Mouse (Mus musculus) megakaryocyte, embryonic 14.5 days (primary cell): ENCODE results near the gene Gzmm. TPM values are rescaled to one million over a fixed set of nuclear protein-coding genes. Genes with fewer than 3 reads are reported as not detected.

Source experiments
- H3K27me3 ChIP-seq: replicated peaks from 2 replicates; pipeline ENCODE3; 2012; ENCODE audit warnings: inconsistent platforms
- H3K36me3 ChIP-seq: replicated peaks from 2 replicates; pipeline ENCODE3; 2012; ENCODE audit warnings: low read length, inconsistent platforms, mixed read lengths
- H3K4me1 ChIP-seq: 2 replicates; pipeline ENCODE4 v1.6.1; 2012; ENCODE audit warnings: inconsistent platforms
- H3K4me3 ChIP-seq: replicated peaks from 2 replicates; pipeline ENCODE3; 2012; ENCODE audit warnings: moderate library complexity, mild to moderate bottlenecking, inconsistent platforms
- H3K9me3 ChIP-seq: 2 replicates; pipeline ENCODE4 v1.6.1; 2012; ENCODE audit warnings: inconsistent platforms
- FLI1 ChIP-seq: IDR thresholded peaks from 2 replicates; pipeline ENCODE4 v1.6.1; 2012; ENCODE audit warnings: low read length, inconsistent platforms, mixed read lengths
- GATA1 ChIP-seq: IDR thresholded peaks from 3 replicates; pipeline ENCODE4 v1.6.1; 2012; ENCODE audit warnings: mixed read lengths, low read length, inconsistent platforms, borderline replicate concordance
- polyA plus RNA-seq: library from polyadenylated mRNA; stranded (reverse); fragments of >175 nt; gene quantifications from 2 replicates; pipeline ENCODE4 v1.2.3, GENCODE M21; 2012; ENCODE audit warnings: low replicate concordance; ENCODE audit not compliant: insufficient read depth

Gene Gzmm
- polyA plus RNA-seq, 1 experiment, result 2.2 TPM

GRCm38 (mm10) chr10:79743161-79743560 lies 54.3 kb downstream of the Gzmm start:
- H3K36me3 ChIP-seq, result peaks cover 63% of the 10 kb centered on the region
- H3K9me3 ChIP-seq, result no peaks in the 10 kb centered on the region

GRCm38 (mm10) chr10:79743650-79744365 lies 55.0 kb downstream of the Gzmm start:
- TF ChIP-seq FLI1 (no peak), GATA1 (no peak)
- Histone ChIP-seq H3K27me3 (no peaks in the 10 kb centered on the region), H3K9me3 (no peaks in the 10 kb centered on the region), H3K36me3 (peaks cover 57% of the 10 kb centered on the region), H3K4me1 (peaks cover 39% of the 10 kb centered on the region), H3K4me3 (no peak overlapping the region)

More at GRCm38 (mm10) chr10:79743161-79743560, 54.3 kb downstream of the Gzmm start:
- Histone ChIP-seq H3K27me3 (no peaks in the 10 kb centered on the region), H3K4me3 (no peak overlapping the region), H3K4me1 (peaks cover 37% of the 10 kb centered on the region)
- TF ChIP-seq FLI1 (no peak), GATA1 (no peak)

Other genes starting within 250 kb of the Gzmm start
- gene Vmn2r83, start 220.3 kb upstream of the Gzmm start, polyA plus RNA-seq, result not detected in 2 replicates
- 5.7 and 5.9 TPM in 2 replicates for gene Plpp2, start 155.2 kb upstream of the Gzmm start, polyA plus RNA-seq
- 32.9 and 68.6 TPM in 2 replicates for gene Mier2, start 133.8 kb upstream of the Gzmm start, polyA plus RNA-seq
- 1.2 TPM in 1 of 2 replicates, not detected in the other for gene Theg, start 101.7 kb upstream of the Gzmm start, polyA plus RNA-seq
- not detected in 2 replicates for gene C2cd4c, start 75.0 kb upstream of the Gzmm start, polyA plus RNA-seq
- not detected in 2 replicates for gene Shc2, start 51.1 kb upstream of the Gzmm start, polyA plus RNA-seq
- gene Odf3l2, start 43.3 kb upstream of the Gzmm start, polyA plus RNA-seq, result not detected in 2 replicates
- gene Madcam1, start 24.5 kb upstream of the Gzmm start, polyA plus RNA-seq, result 0.78 TPM in 1 of 2 replicates, not detected in the other
- 209 and 257 TPM in 2 replicates for gene Tpgs1, start 19.7 kb upstream of the Gzmm start, polyA plus RNA-seq
- 451 and 1,194 TPM in 2 replicates for gene Cdc34, start 6.8 kb upstream of the Gzmm start, polyA plus RNA-seq
- gene Bsg, start 15.5 kb downstream of the Gzmm start, polyA plus RNA-seq, result 2,144 and 3,272 TPM in 2 replicates
- gene Hcn2, start 27.6 kb downstream of the Gzmm start, polyA plus RNA-seq, result 1.5 and 1.8 TPM in 2 replicates
- 11.1 and 25.3 TPM in 2 replicates for gene Polrmt, start 57.6 kb downstream of the Gzmm start, polyA plus RNA-seq
- not detected in 2 replicates for gene Fgf22, start 66.1 kb downstream of the Gzmm start, polyA plus RNA-seq
- gene Rnf126, start 77.9 kb downstream of the Gzmm start, polyA plus RNA-seq, result 302 and 542 TPM in 2 replicates
- 1.6 TPM in 1 of 2 replicates, not detected in the other for gene Fstl3, start 88.3 kb downstream of the Gzmm start, polyA plus RNA-seq
- gene Prss57, start 101.9 kb downstream of the Gzmm start, polyA plus RNA-seq, result 0.70 TPM in 1 of 2 replicates, not detected in the other
- gene Palm, start 104.6 kb downstream of the Gzmm start, polyA plus RNA-seq, result 39.0 and 54.6 TPM in 2 replicates
- 1.5 and 2.5 TPM in 2 replicates for gene Misp, start 132.0 kb downstream of the Gzmm start, polyA plus RNA-seq
- gene Ptbp1, start 165.4 kb downstream of the Gzmm start, polyA plus RNA-seq, result 849 and 1,831 TPM in 2 replicates
- 96.7 and 434 TPM in 2 replicates for gene Prtn3, start 185.5 kb downstream of the Gzmm start, polyA plus RNA-seq
- gene Plppr3, start 185.6 kb downstream of the Gzmm start, polyA plus RNA-seq, result 0.80 and 16.9 TPM in 2 replicates
- 5.6 and 23.2 TPM in 2 replicates for gene Elane, start 197.2 kb downstream of the Gzmm start, polyA plus RNA-seq
- gene Cfd, start 201.8 kb downstream of the Gzmm start, polyA plus RNA-seq, result not detected in 2 replicates
- gene Med16, start 219.9 kb downstream of the Gzmm start, polyA plus RNA-seq, result 32.2 and 85.7 TPM in 2 replicates
- gene Gm26602, start 221.8 kb downstream of the Gzmm start, polyA plus RNA-seq, result not detected in 2 replicates
- 2.7 and 4.5 TPM in 2 replicates for gene Kiss1r, start 228.0 kb downstream of the Gzmm start, polyA plus RNA-seq
- gene R3hdm4, start 232.2 kb downstream of the Gzmm start, polyA plus RNA-seq, result 418 and 597 TPM in 2 replicates
- 89.7 and 142 TPM in 2 replicates for gene Arid3a, start 238.0 kb downstream of the Gzmm start, polyA plus RNA-seq